Mouse (Mus musculus) embryonic fibroblast, embryonic 13.5 days (primary cell): ENCODE measurements around the gene Nckap5. TPM values are rescaled to one million over a fixed set of nuclear protein-coding genes. Genes with fewer than 3 reads are reported as not detected.

Experiments used
- H3K27ac ChIP-seq: 2 replicates; pipeline ENCODE4 v1.5.1; 2012; ENCODE audit warnings: low read length, control low read depth, inconsistent platforms; ENCODE audit not compliant: insufficient read depth
- H3K4me1 ChIP-seq: 2 replicates; pipeline ENCODE4 v1.6.1; 2011; ENCODE audit warnings: low read length; ENCODE audit not compliant: control insufficient read depth, insufficient read depth
- H3K4me3 ChIP-seq: 2 replicates; pipeline ENCODE4 v1.5.1; 2011; ENCODE audit warnings: mild to moderate bottlenecking, control low read depth, low read length; ENCODE audit not compliant: insufficient read depth
- CTCF ChIP-seq: IDR thresholded peaks from 2 replicates; pipeline ENCODE4 v1.5.1; 2011; ENCODE audit warnings: mild to moderate bottlenecking, control low read depth, low read length, moderate library complexity, borderline replicate concordance; ENCODE audit not compliant: insufficient read depth
- POLR2A ChIP-seq: IDR thresholded peaks from 2 replicates; pipeline ENCODE4 v1.6.1; 2011; ENCODE audit warnings: low read depth, mild to moderate bottlenecking, control low read depth, low read length, moderate library complexity
- polyA plus RNA-seq: library from polyadenylated mRNA; stranded (reverse); fragments of >200 nt; gene quantifications from 2 replicates; pipeline ENCODE4 v1.2.4, GENCODE M21; 2011; ENCODE audit warnings: low read depth; ENCODE audit not compliant: missing spikeins, insufficient read length

Nckap5 gene
- polyA plus RNA-seq, 1 experiment, result 1.7 TPM

GRCm38 (mm10) chr1:126360531-126361220 is 469.9 kb downstream of the Nckap5 start:
- TF ChIP-seq POLR2A (no peak), CTCF (no peak)
- Histone ChIP-seq H3K27ac (no peak overlapping the region), H3K4me1 (no peaks in the 10 kb centered on the region)

DNA sequence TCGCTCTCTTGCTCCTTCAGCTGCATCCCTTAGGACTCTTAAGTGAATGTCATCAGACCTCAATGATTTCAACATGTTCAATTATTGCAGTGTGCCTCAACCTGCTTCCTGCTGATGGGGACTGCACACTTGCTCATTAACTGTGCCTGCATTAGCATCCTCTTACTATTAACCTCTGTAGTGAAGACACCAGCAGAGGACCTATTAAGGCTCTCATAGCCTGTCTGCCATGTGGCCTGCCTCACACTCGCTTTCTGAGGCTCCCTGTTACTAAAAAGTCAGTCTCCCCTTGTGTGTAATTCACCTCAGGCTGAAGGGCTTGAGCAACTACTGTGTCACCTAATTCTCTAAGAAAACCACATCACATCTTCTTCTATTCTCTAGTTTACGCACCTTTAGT is 470.5 kb downstream of the Nckap5 start:
- H3K4me1 ChIP-seq, result no peaks in the 10 kb centered on the region
- no peak overlapping the region for H3K27ac ChIP-seq
- H3K4me3 ChIP-seq, result no peak overlapping the region
- no peak for TF ChIP-seq CTCF
- no peak for TF ChIP-seq POLR2A

More at GRCm38 (mm10) chr1:126360531-126361220, 469.9 kb downstream of the Nckap5 start:
- H3K4me3 ChIP-seq, result no peak overlapping the region

DNA sequence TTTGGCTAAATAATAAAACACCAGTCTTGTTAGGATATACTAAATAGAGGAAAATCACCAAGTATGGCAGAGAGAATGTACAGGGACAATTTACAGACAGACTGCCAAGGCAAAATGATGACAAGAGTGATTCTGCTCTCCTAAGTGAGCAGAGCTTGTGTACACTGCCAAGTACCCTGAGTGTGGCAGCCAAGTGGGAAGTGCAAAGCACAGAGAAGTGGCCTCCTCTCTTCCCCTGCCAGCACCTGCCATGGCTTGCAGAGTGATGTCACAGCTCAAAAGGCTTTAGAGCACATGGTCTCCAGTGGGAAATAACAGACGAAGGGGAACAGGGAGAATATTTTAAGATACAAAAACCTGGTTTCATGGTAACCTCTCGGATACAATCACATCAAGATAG is 488.8 kb downstream of the Nckap5 start:
- Histone ChIP-seq H3K4me1 (no peaks in the 10 kb centered on the region), H3K4me3 (no peak overlapping the region), H3K27ac (no peak overlapping the region)
- TF ChIP-seq CTCF, result no peak
- TF ChIP-seq POLR2A, result no peak

- no peak overlapping the region for H3K4me3 ChIP-seq
- H3K4me1 ChIP-seq, result no peaks in the 10 kb centered on the region
- H3K27ac ChIP-seq, result no peak overlapping the region
- no peak for TF ChIP-seq POLR2A
- no peak for TF ChIP-seq CTCF
Measured at GRCm38 (mm10) chr1:126339250-126339649, 491.3 kb downstream of the Nckap5 start.

- no peak overlapping the region for H3K4me3 ChIP-seq
Measured at GRCm38 (mm10) chr1:126334202-126334601, 496.4 kb downstream of the Nckap5 start.

GRCm38 (mm10) chr1:126332026-126332425 is 498.6 kb downstream of the Nckap5 start:
- H3K27ac ChIP-seq, result no peak overlapping the region
- no peaks in the 10 kb centered on the region for H3K4me1 ChIP-seq
- no peak for TF ChIP-seq CTCF
- TF ChIP-seq POLR2A, result no peak
- no peak overlapping the region for H3K4me3 ChIP-seq

More at GRCm38 (mm10) chr1:126334202-126334601, 496.4 kb downstream of the Nckap5 start:
- Histone ChIP-seq H3K4me1 (no peaks in the 10 kb centered on the region), H3K27ac (no peak overlapping the region)
- TF ChIP-seq POLR2A, result no peak
- no peak for TF ChIP-seq CTCF

DNA sequence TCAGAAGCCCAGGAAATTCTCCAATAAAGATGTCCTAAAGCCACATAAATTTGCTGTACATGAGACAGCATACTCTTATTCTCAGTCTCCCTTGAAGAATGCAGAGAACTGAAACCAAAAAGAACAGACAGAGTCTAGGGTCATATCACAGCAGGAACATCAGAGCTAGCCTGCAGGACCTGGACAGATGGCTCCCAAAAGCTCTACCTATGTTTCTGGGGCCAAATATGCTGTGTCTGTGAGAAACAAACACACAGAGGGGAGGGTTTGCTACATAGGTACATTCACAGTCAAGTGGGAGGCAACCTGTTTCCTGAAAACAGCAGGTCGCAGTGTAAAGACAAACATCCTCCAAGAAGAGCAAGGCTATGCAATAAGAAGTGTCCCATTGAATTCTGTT is 509.9 kb downstream of the Nckap5 start:
- Histone ChIP-seq H3K4me1 (no peaks in the 10 kb centered on the region), H3K27ac (no peak overlapping the region), H3K4me3 (no peak overlapping the region)
- TF ChIP-seq POLR2A (no peak), CTCF (no peak)

DNA sequence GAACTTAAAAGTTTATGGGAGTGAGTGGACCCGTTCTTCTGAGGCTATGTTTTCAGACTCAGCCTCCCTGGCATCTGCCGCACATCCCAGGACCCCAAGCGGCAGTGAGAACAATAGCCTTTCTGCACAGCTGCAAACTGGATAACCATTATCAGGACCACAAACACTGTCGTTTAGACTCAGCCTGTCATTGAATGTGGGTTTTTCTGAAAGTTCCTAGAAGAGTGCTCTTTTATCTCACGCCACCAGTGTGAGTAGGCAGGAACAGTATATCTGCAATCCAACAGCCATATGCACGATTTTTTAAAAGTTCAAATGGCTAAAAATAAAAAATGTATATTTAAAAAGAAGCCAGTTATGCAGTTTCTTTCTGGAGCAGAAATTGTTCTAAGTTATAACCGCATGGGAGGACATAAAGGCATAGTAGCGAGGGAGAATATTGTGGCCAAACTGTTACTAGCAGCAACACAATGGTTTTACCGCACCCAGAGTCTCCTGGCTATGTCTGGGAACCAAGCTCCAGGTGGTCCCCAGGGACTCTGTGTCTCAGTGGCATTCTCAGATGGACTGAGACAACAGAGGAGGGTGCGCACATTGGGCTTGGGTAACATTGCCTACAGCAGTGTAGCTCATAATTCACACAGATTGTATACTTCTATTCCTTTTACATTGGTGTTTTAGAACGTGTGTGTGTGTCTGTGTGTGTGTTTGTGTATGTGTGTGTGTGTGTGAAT is 512.6 kb downstream of the Nckap5 start:
- H3K4me3 ChIP-seq, result no peak overlapping the region
- H3K4me1 ChIP-seq, result no peaks in the 10 kb centered on the region
- no peak overlapping the region for H3K27ac ChIP-seq
- TF ChIP-seq POLR2A (no peak), CTCF (no peak)

DNA sequence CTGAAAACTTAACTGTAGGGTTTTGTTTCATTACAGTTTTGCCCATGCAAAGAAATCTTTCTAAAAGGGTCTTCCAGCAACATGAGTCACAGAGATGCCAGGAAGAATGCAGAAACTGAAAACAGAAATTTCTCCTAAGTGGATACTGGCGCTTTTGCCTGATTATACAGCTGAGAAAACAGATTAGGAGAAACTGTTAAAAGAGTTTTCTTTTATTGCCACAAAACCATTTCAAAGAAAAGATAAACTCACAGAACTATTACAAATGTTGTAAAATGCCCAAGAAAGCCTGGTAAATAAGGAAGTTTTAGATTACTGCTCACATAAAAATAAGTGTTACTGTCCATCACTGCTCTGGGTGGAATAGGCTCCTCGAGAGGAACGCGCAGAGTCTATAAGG is 513.3 kb downstream of the Nckap5 start:
- H3K4me1 ChIP-seq, result no peaks in the 10 kb centered on the region
- H3K4me3 ChIP-seq, result no peak overlapping the region
- TF ChIP-seq POLR2A, result no peak
- no peak for TF ChIP-seq CTCF
- no peak overlapping the region for H3K27ac ChIP-seq

GRCm38 (mm10) chr1:126316866-126317265 is 513.7 kb downstream of the Nckap5 start:
- H3K27ac ChIP-seq, result no peak overlapping the region
- no peaks in the 10 kb centered on the region for H3K4me1 ChIP-seq
- TF ChIP-seq CTCF (no peak), POLR2A (no peak)
- no peak overlapping the region for H3K4me3 ChIP-seq

GRCm38 (mm10) chr1:126301129-126301528 is 529.5 kb downstream of the Nckap5 start:
- TF ChIP-seq CTCF, result no peak
- no peak for TF ChIP-seq POLR2A
- Histone ChIP-seq H3K27ac (no peak overlapping the region), H3K4me3 (no peak overlapping the region), H3K4me1 (no peaks in the 10 kb centered on the region)
